ENCODE assay signal across 20 mouse cellular contexts in genomic region chr11:12191386-12191785, GRCm38 (mm10).
DNase-seq lines count a peak whose midpoint lies in the region; ATAC-seq and TF ChIP-seq lines count a peak whose summit lies in the region.
"Had no signal": no experiment of that assay in that cellular context is flagged by ENCODE, and none has a peak within 500 bp of the region (broad histone marks: within the 10 kb centered on the region; RNA-seq: fewer than 3 reads in every experiment).

No protein-coding gene starts in this region.

- H3K9ac ChIP-seq in liver, adult 2 months (ENCODE audit: low read depth, low read length) = no peak overlapping the region
- H3K9ac ChIP-seq in liver, embryonic 11.5 days (ENCODE audit: low read depth, low read length) = no peak overlapping the region
- H3K9ac ChIP-seq: heart, embryonic 13.5 days had no signal

- TF ChIP-seq POLR2A in liver, adult 2 months (IDR thresholded peaks at IDR 0.05; ENCODE audit: extremely low read depth, insufficient read depth, low read length) = no peak

- intact Hi-C loops in left cerebral cortex, adult 2 months (cut with DNase I) = no loop called here

- no peak overlapping the region for H3K27ac ChIP-seq in liver, adult 2 months (replicated peaks; ENCODE audit: insufficient read depth, low read depth, low read length)
- H3K27ac ChIP-seq in liver, embryonic 11.5 days (ENCODE audit: low read depth, low read length) = no peak overlapping the region
- no peak overlapping the region for H3K27ac ChIP-seq in left cerebral cortex, adult 2 months
- H3K27ac ChIP-seq: embryonic facial prominence, embryonic 10.5 days; heart, embryonic 13.5 days had no signal

- no peak for TF ChIP-seq CTCF in liver, adult 2 months (IDR thresholded peaks at IDR 0.05; ENCODE audit: low read depth, low read length)
- TF ChIP-seq CTCF in left cerebral cortex, adult 2 months (IDR thresholded peaks at IDR 0.05) = no peak

- peaks cover 10% of the 10 kb centered on the region for H3K4me1 ChIP-seq in liver, adult 2 months (ENCODE audit: control insufficient read depth, insufficient read depth, low read length)
- H3K4me1 ChIP-seq in liver, embryonic 11.5 days (replicated peaks; ENCODE audit: control insufficient read depth, insufficient read depth, low read length) = no peaks in the 10 kb centered on the region
- H3K4me1 ChIP-seq: embryonic facial prominence, embryonic 10.5 days; heart, embryonic 13.5 days had no signal

- no peak overlapping the region for H3K4me3 ChIP-seq in liver, adult 2 months (ENCODE audit: insufficient read depth, low read depth, low read length)
- H3K4me3 ChIP-seq in liver, embryonic 11.5 days (ENCODE audit: low read depth, low read length) = no peak overlapping the region
- H3K4me3 ChIP-seq in left cerebral cortex, adult 2 months = no peak overlapping the region
- H3K4me3 ChIP-seq: embryonic facial prominence, embryonic 10.5 days; heart, embryonic 13.5 days had no signal

- H3K4me2 ChIP-seq in liver, embryonic 11.5 days = no peak overlapping the region
- H3K4me2 ChIP-seq: heart, embryonic 13.5 days had no signal

- ATAC-seq in liver, embryonic 11.5 days (replicated peaks; ENCODE audit: low FRiP score) = no peak
- ATAC-seq: activated CD4-positive, CD25-positive, alpha-beta regulatory T cell, adult 4 months; forebrain, embryonic 14.5 days; hindbrain, embryonic 16.5 days; inflammation-experienced regulatory T-cells, adult 6 months; intestine, postnatal 0 days; Patski had no signal

- no peaks in the 10 kb centered on the region for H3K79me2 ChIP-seq in liver, adult 2 months (ENCODE audit: control insufficient read depth, insufficient read depth, low read length)

- no peaks in the 10 kb centered on the region for H3K36me3 ChIP-seq in liver, adult 2 months (ENCODE audit: control insufficient read depth, insufficient read depth, low read length)
- no peaks in the 10 kb centered on the region for H3K36me3 ChIP-seq in liver, embryonic 11.5 days (ENCODE audit: control insufficient read depth, insufficient read depth, low read length)
- H3K36me3 ChIP-seq: embryonic facial prominence, embryonic 10.5 days; heart, embryonic 13.5 days had no signal

- peak; percentile 59 for DNase-seq in liver, adult 2 months (ENCODE audit: extremely low read depth, low read depth, low spot score)
- no peak for DNase-seq in liver, embryonic 11.5 days (ENCODE audit: low spot score)
- DNase-seq in cerebellum, adult 18-20 months = peak; percentile 13 to 14
- DNase-seq in cerebellum, postnatal 10 days = peak; percentile 43 to 46
- no peak for DNase-seq in lung, adult 18-20 months
- no peak for DNase-seq in left cerebral cortex, adult 2 months (ENCODE audit: extremely low spot score in 1 of 2, low spot score in 2 of 2)
- DNase-seq in spleen, adult 12 weeks (ENCODE audit: low spot score) = no peak
- DNase-seq: adrenal gland, postnatal 14 days; gastrocnemius, postnatal 36 days; heart, adult 11 months; heart, postnatal 36 days had no signal

- peaks cover 2% of the 10 kb centered on the region; the same call in 1 of the 2 replicates for H3K27me3 ChIP-seq in liver, adult 2 months (ENCODE audit: control insufficient read depth, insufficient read depth, low read length)
- no peaks in the 10 kb centered on the region for H3K27me3 ChIP-seq in liver, embryonic 11.5 days (replicated peaks; ENCODE audit: control insufficient read depth, insufficient read depth, low read length)
- H3K27me3 ChIP-seq: CH12.LX; heart, embryonic 13.5 days; Patski had no signal

- WGBS in liver, adult 2 months = 35% methylated on average over 2 of the region's 2 CpGs
- 73% methylated on average over 2 of the region's 2 CpGs for WGBS in liver, embryonic 11.5 days

- no peaks in the 10 kb centered on the region for H3K9me3 ChIP-seq in liver, embryonic 11.5 days (ENCODE audit: control insufficient read depth, low read length)
- H3K9me3 ChIP-seq: embryonic facial prominence, embryonic 10.5 days; heart, embryonic 13.5 days had no signal

Comparison
In these comparisons a context has a peak if more than half of its experiments do, and no peak if none do; other contexts are left out.
1. DNase-seq: peak in liver, adult 2 months (single experiment), cerebellum, adult 18-20 months (2 of 2) and cerebellum, postnatal 10 days (2 of 2); none in liver, embryonic 11.5 days (single experiment), lung, adult 18-20 months (0 of 2), left cerebral cortex, adult 2 months (0 of 2) and spleen, adult 12 weeks (single experiment).